Mouse (Mus musculus): ENCODE measurements around the gene B9d2.

The B9d2 gene

GRCm38 (mm10) chr7:25680514-25681258 is at the start of gene B9d2:
Gene B9d2 (plus strand): TSS chr7:25680780.
- DNase-seq = peak; percentile 98

GRCm38 (mm10) chr7:25632679-25633078 is 47.9 kb upstream of the B9d2 start:
- DNase-seq = no peak

GRCm38 (mm10) chr7:25636373-25636772 is 44.2 kb upstream of the B9d2 start:
- DNase-seq = no peak

GRCm38 (mm10) chr7:25637099-25637498 is 43.5 kb upstream of the B9d2 start:
- DNase-seq = no peak

GRCm38 (mm10) chr7:25639754-25640153 is 40.8 kb upstream of the B9d2 start:
- DNase-seq = no peak

GRCm38 (mm10) chr7:25644136-25644535 is 36.4 kb upstream of the B9d2 start:
- no peak for DNase-seq

GRCm38 (mm10) chr7:25644631-25645030 is 35.9 kb upstream of the B9d2 start:
- no peak for DNase-seq

GRCm38 (mm10) chr7:25645074-25645473 is 35.5 kb upstream of the B9d2 start:
- DNase-seq = peak; percentile 43

GRCm38 (mm10) chr7:25647574-25648123 is 32.9 kb upstream of the B9d2 start:
- no peak for DNase-seq

GRCm38 (mm10) chr7:25649839-25650238 is 30.7 kb upstream of the B9d2 start:
- DNase-seq = no peak

- DNase-seq = no peak
Measured at GRCm38 (mm10) chr7:25651281-25651680, 29.3 kb upstream of the B9d2 start.

- no peak for DNase-seq
Measured at GRCm38 (mm10) chr7:25652244-25652759, 28.3 kb upstream of the B9d2 start.

- DNase-seq = peak; percentile 84
Measured at GRCm38 (mm10) chr7:25655601-25656428, 24.8 kb upstream of the B9d2 start.

- DNase-seq = peak; percentile 45
Measured at GRCm38 (mm10) chr7:25657785-25658184, 22.8 kb upstream of the B9d2 start.

- peak; percentile 100 for DNase-seq
Measured at GRCm38 (mm10) chr7:25658657-25659472, 21.7 kb upstream of the B9d2 start, which contains the start of the genes Bckdha and Exosc5. Gene Bckdha (minus strand): TSS chr7:25658981. Gene Exosc5 (plus strand): TSS chr7:25659164.

- no peak for DNase-seq
Measured at GRCm38 (mm10) chr7:25666381-25666780, 14.2 kb upstream of the B9d2 start.

GRCm38 (mm10) chr7:25669158-25669557 is 11.4 kb upstream of the B9d2 start:
- DNase-seq = no peak

GRCm38 (mm10) chr7:25669631-25670030 is 10.9 kb upstream of the B9d2 start:
- no peak for DNase-seq

GRCm38 (mm10) chr7:25670096-25670495 is 10.5 kb upstream of the B9d2 start:
- DNase-seq = no peak

GRCm38 (mm10) chr7:25671686-25672085 is 8.9 kb upstream of the B9d2 start:
- DNase-seq = no peak

GRCm38 (mm10) chr7:25672442-25672841 is 8.1 kb upstream of the B9d2 start:
- DNase-seq = no peak

GRCm38 (mm10) chr7:25674297-25674696 is 6.3 kb upstream of the B9d2 start:
- DNase-seq = no peak

All from kidney, adult 9 months (tissue).